Mouse (Mus musculus) CH12.LX (cell line): Measurements from ENCODE around the gene Oxsr1. TPM values are rescaled to one million over a fixed set of nuclear protein-coding genes. Genes with fewer than 3 reads are reported as not detected.

ENCODE experiments used
- DNase-seq: peaks from one replicate; pipeline ENCODE4 v3.0.0-alpha.2; 2013; ENCODE audit errors: extremely low read depth
- H3K27ac ChIP-seq: 2 replicates; pipeline ENCODE4 v1.5.1; 2012; ENCODE audit warnings: low read depth, mild to moderate bottlenecking, control low read depth, moderate library complexity; ENCODE audit not compliant: insufficient read depth
- H3K27me3 ChIP-seq: replicated peaks from 2 replicates; pipeline ENCODE3; 2012; ENCODE audit warnings: inconsistent platforms
- H3K36me3 ChIP-seq, 2 experiments: replicated peaks in 1 of 2; 2 replicates each; pipeline versions ENCODE3 to v1.6.1; 2012; ENCODE audit warnings: inconsistent platforms in 1 of 2, low read length in 1 of 2, mild to moderate bottlenecking in 1 of 2, mixed read lengths in 1 of 2, moderate library complexity in 1 of 2; ENCODE audit not compliant: control insufficient read depth in 1 of 2, insufficient read depth in 1 of 2
- H3K4me1 ChIP-seq, 2 experiments: 2 replicates each; pipeline ENCODE4 v1.6.1; 2012; ENCODE audit warnings: inconsistent platforms in 1 of 2, moderate library complexity in 1 of 2; ENCODE audit not compliant: insufficient read depth in 2 of 2, control insufficient read depth in 1 of 2
- H3K4me2 ChIP-seq: 2 replicates; pipeline ENCODE4 v1.6.1; 2012; ENCODE audit warnings: low read depth, mild to moderate bottlenecking, control low read depth; ENCODE audit not compliant: poor library complexity, insufficient read depth, severe bottlenecking
- H3K4me3 ChIP-seq, 3 experiments: fragments of 150-350 bp in 1 of 3; sonication (generic) in 1 of 3; replicated peaks in 1 of 3; 2 replicates each; pipeline versions ENCODE3 to v1.5.1; 2011 to 2012; ENCODE audit warnings: low read depth in 2 of 3, low read length in 2 of 3, mild to moderate bottlenecking in 2 of 3, moderate library complexity in 2 of 3, control low read depth in 1 of 3, improper control_type of control experiment in 1 of 3, inconsistent platforms in 1 of 3, mixed read lengths in 1 of 3; ENCODE audit not compliant: poor library complexity in 1 of 3
- H3K79me2 ChIP-seq: replicated peaks from 2 replicates; pipeline ENCODE4 v1.6.1; 2012; ENCODE audit warnings: mild to moderate bottlenecking, moderate library complexity; ENCODE audit not compliant: control insufficient read depth, poor library complexity, insufficient read depth, severe bottlenecking; ENCODE audit errors: extremely low read depth
- H3K9ac ChIP-seq: 2 replicates; pipeline ENCODE4 v1.6.1; 2012; ENCODE audit warnings: low read depth, mild to moderate bottlenecking, control low read depth, moderate library complexity; ENCODE audit not compliant: insufficient read depth
- H3K9me3 ChIP-seq: replicated peaks from 2 replicates; pipeline ENCODE3; 2012; ENCODE audit warnings: low read length, inconsistent platforms, mixed read lengths
- CHD2 ChIP-seq: IDR thresholded peaks from 2 replicates; pipeline ENCODE4 v1.6.1; 2011; ENCODE audit warnings: low read length, improper control_type of control experiment
- E2F4 ChIP-seq: IDR thresholded peaks from 2 replicates; pipeline ENCODE4 v1.6.1; 2011; ENCODE audit warnings: low read depth, low read length, improper control_type of control experiment; ENCODE audit not compliant: insufficient replicate concordance
- ELF1 ChIP-seq: IDR thresholded peaks from 2 replicates; pipeline ENCODE4 v1.6.1; 2014; ENCODE audit warnings: low read depth, mild to moderate bottlenecking, inconsistent platforms, low read length, improper control_type of control experiment
- GABPA ChIP-seq: IDR thresholded peaks from 2 replicates; pipeline ENCODE4 v1.6.1; 2012; ENCODE audit warnings: low read depth, low read length, improper control_type of control experiment, inconsistent platforms; ENCODE audit not compliant: insufficient replicate concordance
- HCFC1 ChIP-seq: IDR thresholded peaks from 2 replicates; pipeline ENCODE4 v1.6.1; 2012; ENCODE audit warnings: low read depth, mild to moderate bottlenecking, inconsistent platforms, low read length, improper control_type of control experiment
- NELFE ChIP-seq: IDR thresholded peaks from 2 replicates; pipeline ENCODE4 v1.6.1; 2011; ENCODE audit warnings: low read depth, low read length, improper control_type of control experiment
- NRF1 ChIP-seq: IDR thresholded peaks from 2 replicates; pipeline ENCODE4 v1.6.1; 2014; ENCODE audit warnings: low read depth, mild to moderate bottlenecking, inconsistent platforms, low read length, improper control_type of control experiment, moderate library complexity
- PAX5 ChIP-seq: IDR thresholded peaks from 2 replicates; pipeline ENCODE4 v1.6.1; 2012; ENCODE audit warnings: low read length, inconsistent platforms, mixed read lengths
- SMC3 ChIP-seq: IDR thresholded peaks from 2 replicates; pipeline ENCODE4 v1.6.1; 2011; ENCODE audit warnings: low read depth, low read length, improper control_type of control experiment
- TBP ChIP-seq: conservative IDR thresholded peaks from 2 replicates; pipeline ENCODE4 v1.6.1; 2011; ENCODE audit warnings: low read depth, low read length, improper control_type of control experiment
- USF1 ChIP-seq: IDR thresholded peaks from 2 replicates; pipeline ENCODE4 v1.6.1; 2014; ENCODE audit warnings: low read depth, mild to moderate bottlenecking, inconsistent platforms, low read length, improper control_type of control experiment
- ZC3H11A ChIP-seq: IDR thresholded peaks from 2 replicates; pipeline ENCODE4 v1.6.1; 2012; ENCODE audit warnings: low read depth, mild to moderate bottlenecking, inconsistent platforms, low read length, improper control_type of control experiment
- dilution Hi-C: fragments of 300-500 bp; cut with MboI; formaldehyde crosslinking; loops from 2 replicates; pipeline ENCODE4 v1.14.3; 2020; ENCODE audit warnings: low sequenced_read_pairs; ENCODE audit not compliant: extremely low pct_unique_long_range_greater_than_20kb, extremely low pct_ligation_motif_present
- in situ Hi-C: fragments of 300-500 bp; cut with MboI; formaldehyde crosslinking; loops from 3 replicates; pipeline ENCODE4 v1.14.3; 2019; ENCODE audit warnings: low sequenced_read_pairs, low pct_ligation_motif_present, low pct_unique_long_range_greater_than_20kb, mixed read lengths
- polyA plus RNA-seq: library from polyadenylated mRNA; unstranded; fragments of >175 nt; gene quantifications from 2 replicates; pipeline ENCODE4 v1.2.1, GENCODE M21; 2012; ENCODE audit warnings: low read depth; ENCODE audit not compliant: insufficient read length
- total RNA-seq, 2 experiments: library from RNA; depleted of rRNA; stranded (reverse); fragments of 300-350 nt in 1 of 2; fragments of >200 nt in 1 of 2; gene quantifications; 2 replicates each; pipeline ENCODE4 v1.2.3; 2012 to 2014

The Oxsr1 gene
- total and polyA plus RNA-seq, 3 experiments, result 22.1 to 36.1 (median 33.3) TPM

- Histone ChIP-seq H3K27ac (no peak overlapping the region), H3K36me3 (no peaks in the 10 kb centered on the region), H3K9ac (no peak overlapping the region), H3K4me1 (no peaks in the 10 kb centered on the region), H3K4me3 (no peak overlapping the region), H3K9me3 (no peaks in the 10 kb centered on the region), H3K4me2 (no peak overlapping the region), H3K79me2 (no peaks in the 10 kb centered on the region), H3K27me3 (no peaks in the 10 kb centered on the region)
- dilution Hi-C loops (no loop called here), in situ Hi-C loops (no loop called here)
- no peak for DNase-seq
- TF ChIP-seq PAX5 (no peak), HCFC1 (no peak), ELF1 (no peak), NRF1 (no peak), NELFE (no peak), TBP (no peak), GABPA (no peak), ZC3H11A (no peak)
Measured at GRCm38 (mm10) chr9:119231552-119231951, 90.7 kb downstream of the Oxsr1 start.

DNA sequence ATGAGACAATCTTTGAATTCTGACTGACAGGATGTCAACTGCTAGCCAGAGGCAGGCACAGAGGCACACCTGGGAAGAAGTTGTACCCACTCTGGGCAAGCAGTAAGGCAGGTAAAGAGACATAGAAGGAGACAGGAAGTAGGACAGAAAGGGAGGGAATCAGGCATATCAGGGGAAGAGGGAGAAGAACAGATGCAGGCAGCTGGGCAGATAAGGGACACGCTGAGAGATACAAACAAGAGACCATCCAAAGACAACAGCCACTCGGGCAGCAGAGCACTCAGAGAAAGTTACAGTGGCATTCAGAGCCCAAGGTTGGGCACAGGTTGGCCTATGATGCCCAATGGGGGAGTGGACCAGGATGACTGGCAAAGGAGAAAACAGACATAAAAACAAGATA, 91.4 kb downstream of the Oxsr1 start:
- Histone ChIP-seq H3K4me3 (no peak overlapping the region), H3K9ac (no peak overlapping the region), H3K4me1 (no peaks in the 10 kb centered on the region), H3K36me3 (no peaks in the 10 kb centered on the region), H3K27me3 (no peaks in the 10 kb centered on the region), H3K9me3 (no peaks in the 10 kb centered on the region), H3K27ac (no peak overlapping the region), H3K4me2 (no peak overlapping the region), H3K79me2 (no peaks in the 10 kb centered on the region)
- TF ChIP-seq E2F4 (no peak), SMC3 (no peak)
- in situ Hi-C loops, result no loop called here
- no peak for DNase-seq
- dilution Hi-C loops, result no loop called here

DNA sequence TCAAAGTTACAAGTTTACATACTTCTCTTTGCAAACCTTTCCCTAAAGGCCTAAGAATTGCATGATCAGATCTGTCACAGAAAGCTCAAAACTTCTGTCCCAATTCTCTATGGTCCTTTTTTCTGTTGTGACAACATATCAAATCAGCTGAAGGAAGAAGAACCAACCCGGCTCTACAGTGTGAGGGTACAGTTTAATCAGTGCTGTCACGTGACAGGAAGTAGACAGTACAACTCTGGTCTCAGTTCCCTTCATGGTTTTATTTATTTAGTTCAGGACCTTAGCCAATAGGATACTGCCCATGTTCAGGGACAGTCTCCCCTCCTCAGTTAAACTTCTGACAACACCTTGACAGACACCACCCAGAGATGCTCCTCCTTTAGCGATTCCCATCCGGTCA, 102.0 kb downstream of the Oxsr1 start:
- H3K27ac ChIP-seq, result no peak overlapping the region
- H3K36me3 ChIP-seq, result no peaks in the 10 kb centered on the region
- H3K4me1 ChIP-seq, result peaks cover 0 to 6% of the 10 kb centered on the region in 2 experiments; a peak in 2 of 4 replicates
- H3K4me2 ChIP-seq, result no peak overlapping the region
- TF ChIP-seq USF1 (peak; percentile 7; the same call in 1 of the 2 replicates), CHD2 (no peak)
- dilution Hi-C loops (no loop called here), in situ Hi-C loops (no loop called here)
- DNase-seq, result peak; percentile 3
- no peak overlapping the region for H3K4me3 ChIP-seq
- no peaks in the 10 kb centered on the region for H3K27me3 ChIP-seq
- peaks cover 2% of the 10 kb centered on the region for H3K9me3 ChIP-seq
- no peak overlapping the region for H3K9ac ChIP-seq
- no peaks in the 10 kb centered on the region for H3K79me2 ChIP-seq
